Mouse (Mus musculus) ES-E14 (cell line): ENCODE measurements at regions not wholly inside any gene's neighbourhood (a gene's known extent, or its start where the extent isn't known, plus 50 kb on each side); places are given as distances from the start of the nearest gene placed in this dataset.
"Not testable (repeated sequence)": the region's sequence is repeated elsewhere in the genome, so short reads cannot be mapped to it uniquely, and the experiment has no call there.

Source experiments
- DNase-seq: peaks from one replicate; pipeline ENCODE4 v3.0.0-alpha.2; 2013; ENCODE audit warnings: low read depth, low spot score
- H3K27ac ChIP-seq: 2 replicates; pipeline ENCODE4 v1.5.1; 2012; ENCODE audit warnings: low read depth, mild to moderate bottlenecking, low read length, moderate library complexity, mixed read lengths; ENCODE audit not compliant: poor library complexity, insufficient read depth, severe bottlenecking
- H3K36me3 ChIP-seq: 2 replicates; pipeline ENCODE4 v1.6.1; 2012; ENCODE audit warnings: mild to moderate bottlenecking, low read length, moderate library complexity, mixed read lengths; ENCODE audit not compliant: control insufficient read depth, poor library complexity, insufficient read depth, severe bottlenecking
- H3K4me1 ChIP-seq, 2 experiments: fragments of 150-350 bp in 1 of 2; sonication (generic) in 1 of 2; 2 replicates each; pipeline ENCODE4 v1.6.1; 2012; ENCODE audit warnings: low read length in 2 of 2, mild to moderate bottlenecking in 1 of 2, mixed read lengths in 1 of 2; ENCODE audit not compliant: control insufficient read depth in 2 of 2, insufficient read depth in 2 of 2, poor library complexity in 1 of 2
- H3K4me3 ChIP-seq, 2 experiments: fragments of 150-350 bp in 1 of 2; sonication (generic) in 1 of 2; 2 replicates each; pipeline ENCODE4 v1.5.1; 2012; ENCODE audit warnings: low read length in 2 of 2, low read depth in 1 of 2, mild to moderate bottlenecking in 1 of 2, mixed read lengths in 1 of 2; ENCODE audit not compliant: insufficient read depth in 1 of 2, poor library complexity in 1 of 2, severe bottlenecking in 1 of 2
- H3K9ac ChIP-seq: 2 replicates; pipeline ENCODE4 v1.6.1; 2012; ENCODE audit warnings: low read depth, mild to moderate bottlenecking, low read length, mixed read lengths; ENCODE audit not compliant: poor library complexity, insufficient read depth, severe bottlenecking
- H3K9me3 ChIP-seq: fragments of 150-350 bp; sonication (generic); 2 replicates; pipeline ENCODE4 v1.6.1; 2012; ENCODE audit warnings: low read depth, mild to moderate bottlenecking, low read length; ENCODE audit not compliant: control insufficient read depth, insufficient read depth
- CHD2 ChIP-seq: IDR thresholded peaks from 2 replicates; pipeline ENCODE4 v1.6.1; 2014; ENCODE audit warnings: mild to moderate bottlenecking, low read depth, low read length, inconsistent platforms
- HCFC1 ChIP-seq: IDR thresholded peaks from 2 replicates; pipeline ENCODE4 v1.6.1; 2012; ENCODE audit warnings: low read length, inconsistent platforms, borderline replicate concordance; ENCODE audit not compliant: insufficient read depth
- MAFK ChIP-seq: IDR thresholded peaks from 2 replicates; pipeline ENCODE4 v1.6.1; 2014; ENCODE audit warnings: mild to moderate bottlenecking, low read depth, low read length, inconsistent platforms; ENCODE audit not compliant: insufficient read depth
- ZC3H11A ChIP-seq: IDR thresholded peaks from 2 replicates; pipeline ENCODE4 v1.6.1; 2012; ENCODE audit warnings: low read depth, mild to moderate bottlenecking, inconsistent platforms, low read length, borderline replicate concordance
- ZNF384 ChIP-seq: IDR thresholded peaks from 2 replicates; pipeline ENCODE4 v1.6.1; 2012; ENCODE audit warnings: low read depth, low read length, inconsistent platforms
- in situ Hi-C, 2 experiments: fragments of 600-800 bp; cut with MboI; formaldehyde crosslinking; loops; one replicate each; pipeline ENCODE4 v1.15.1; 2025; ENCODE audit warnings: low sequenced_read_pairs in 2 of 2, inconsistent platforms in 1 of 2; ENCODE audit not compliant: unreplicated experiment in 2 of 2

- no peak for TF ChIP-seq ZC3H11A
- TF ChIP-seq HCFC1, result no peak
- TF ChIP-seq MAFK, result no peak
- no peak for TF ChIP-seq ZNF384
- no peak for TF ChIP-seq CHD2
- no peaks in the 10 kb centered on the region for H3K36me3 ChIP-seq
- no peaks in the 10 kb centered on the region for H3K4me1 ChIP-seq
- H3K27ac ChIP-seq, result no peak overlapping the region
- no peaks in the 10 kb centered on the region for H3K9me3 ChIP-seq
- H3K9ac ChIP-seq, result no peak overlapping the region
- DNase-seq, result no peak
- in situ Hi-C loops, result no loop called here
- H3K4me3 ChIP-seq, result no peak overlapping the region
Measured at GRCm38 (mm10) chr4:39109184-39109583, 340.9 kb upstream of the 1700009N14Rik start.

- H3K36me3 ChIP-seq, H3K9me3 ChIP-seq, in situ Hi-C loops, H3K4me1 ChIP-seq, H3K4me3 ChIP-seq, DNase-seq, H3K27ac ChIP-seq, H3K9ac ChIP-seq: not testable (repeated sequence)
Measured at GRCm38 (mm10) chr4:39113217-39113975, 336.7 kb upstream of the 1700009N14Rik start.

GRCm38 (mm10) chr4:39125528-39125927 is 324.6 kb upstream of the 1700009N14Rik start:
- H3K9me3 ChIP-seq, result no peaks in the 10 kb centered on the region
- no peaks in the 10 kb centered on the region for H3K4me1 ChIP-seq
- no peak for DNase-seq
- H3K27ac ChIP-seq, result no peak overlapping the region
- in situ Hi-C loops, result no loop called here
- H3K4me3 ChIP-seq, result no peak overlapping the region
- H3K9ac ChIP-seq, result no peak overlapping the region
- H3K36me3 ChIP-seq, result no peaks in the 10 kb centered on the region
- TF ChIP-seq ZNF384, result no peak
- TF ChIP-seq HCFC1, result no peak
- no peak for TF ChIP-seq MAFK
- no peak for TF ChIP-seq ZC3H11A
- no peak for TF ChIP-seq CHD2
